Mouse (Mus musculus) CH12.LX (cell line): ENCODE data around the gene Por. TPM values are rescaled to one million over a fixed set of nuclear protein-coding genes. Genes with fewer than 3 reads are reported as not detected.

Source experiments
- DNase-seq: peaks from one replicate; pipeline ENCODE4 v3.0.0-alpha.2; 2013; ENCODE audit errors: extremely low read depth
- H3K27ac ChIP-seq: 2 replicates; pipeline ENCODE4 v1.5.1; 2012; ENCODE audit warnings: low read depth, mild to moderate bottlenecking, control low read depth, moderate library complexity; ENCODE audit not compliant: insufficient read depth
- H3K27me3 ChIP-seq: replicated peaks from 2 replicates; pipeline ENCODE3; 2012; ENCODE audit warnings: inconsistent platforms
- H3K36me3 ChIP-seq, 2 experiments: replicated peaks in 1 of 2; 2 replicates each; pipeline versions ENCODE3 to v1.6.1; 2012; ENCODE audit warnings: inconsistent platforms in 1 of 2, low read length in 1 of 2, mild to moderate bottlenecking in 1 of 2, mixed read lengths in 1 of 2, moderate library complexity in 1 of 2; ENCODE audit not compliant: control insufficient read depth in 1 of 2, insufficient read depth in 1 of 2
- H3K4me1 ChIP-seq, 2 experiments: 2 replicates each; pipeline ENCODE4 v1.6.1; 2012; ENCODE audit warnings: inconsistent platforms in 1 of 2, moderate library complexity in 1 of 2; ENCODE audit not compliant: insufficient read depth in 2 of 2, control insufficient read depth in 1 of 2
- H3K4me2 ChIP-seq: 2 replicates; pipeline ENCODE4 v1.6.1; 2012; ENCODE audit warnings: low read depth, mild to moderate bottlenecking, control low read depth; ENCODE audit not compliant: poor library complexity, insufficient read depth, severe bottlenecking
- H3K4me3 ChIP-seq, 3 experiments: fragments of 150-350 bp in 1 of 3; sonication (generic) in 1 of 3; replicated peaks in 1 of 3; 2 replicates each; pipeline versions ENCODE3 to v1.5.1; 2011 to 2012; ENCODE audit warnings: low read depth in 2 of 3, low read length in 2 of 3, mild to moderate bottlenecking in 2 of 3, moderate library complexity in 2 of 3, control low read depth in 1 of 3, improper control_type of control experiment in 1 of 3, inconsistent platforms in 1 of 3, mixed read lengths in 1 of 3; ENCODE audit not compliant: poor library complexity in 1 of 3
- H3K79me2 ChIP-seq: replicated peaks from 2 replicates; pipeline ENCODE4 v1.6.1; 2012; ENCODE audit warnings: mild to moderate bottlenecking, moderate library complexity; ENCODE audit not compliant: control insufficient read depth, poor library complexity, insufficient read depth, severe bottlenecking; ENCODE audit errors: extremely low read depth
- H3K9ac ChIP-seq: 2 replicates; pipeline ENCODE4 v1.6.1; 2012; ENCODE audit warnings: low read depth, mild to moderate bottlenecking, control low read depth, moderate library complexity; ENCODE audit not compliant: insufficient read depth
- H3K9me3 ChIP-seq: replicated peaks from 2 replicates; pipeline ENCODE3; 2012; ENCODE audit warnings: low read length, inconsistent platforms, mixed read lengths
- BHLHE40 ChIP-seq: IDR thresholded peaks from 2 replicates; pipeline ENCODE4 v1.6.1; 2011; ENCODE audit warnings: mild to moderate bottlenecking, low read depth, low read length, improper control_type of control experiment
- CTCF ChIP-seq, 2 experiments: IDR thresholded peaks in 1 of 2; conservative IDR thresholded peaks in 1 of 2; 2 replicates each; pipeline ENCODE4 v1.5.1; 2011 to 2012; ENCODE audit warnings: low read depth in 2 of 2, low read length in 2 of 2, improper control_type of control experiment in 1 of 2, inconsistent platforms in 1 of 2, mild to moderate bottlenecking in 1 of 2, moderate library complexity in 1 of 2
- ELF1 ChIP-seq: IDR thresholded peaks from 2 replicates; pipeline ENCODE4 v1.6.1; 2014; ENCODE audit warnings: low read depth, mild to moderate bottlenecking, inconsistent platforms, low read length, improper control_type of control experiment
- IRF4 ChIP-seq: IDR thresholded peaks from 2 replicates; pipeline ENCODE4 v1.6.1; 2014; ENCODE audit warnings: low read depth, mild to moderate bottlenecking, inconsistent platforms, low read length, improper control_type of control experiment
- JUND ChIP-seq: conservative IDR thresholded peaks from 2 replicates; pipeline ENCODE4 v1.6.1; 2011; ENCODE audit warnings: low read depth, low read length, improper control_type of control experiment
- MAFK ChIP-seq: IDR thresholded peaks from 2 replicates; pipeline ENCODE4 v1.6.1; 2011; ENCODE audit warnings: low read length, improper control_type of control experiment; ENCODE audit not compliant: insufficient replicate concordance
- MAX ChIP-seq: IDR thresholded peaks from 2 replicates; pipeline ENCODE4 v1.6.1; 2011; ENCODE audit warnings: low read length, improper control_type of control experiment
- MAZ ChIP-seq: IDR thresholded peaks from 2 replicates; pipeline ENCODE4 v1.6.1; 2012; ENCODE audit warnings: low read depth, mild to moderate bottlenecking, inconsistent platforms, low read length, improper control_type of control experiment, moderate library complexity
- NELFE ChIP-seq: IDR thresholded peaks from 2 replicates; pipeline ENCODE4 v1.6.1; 2011; ENCODE audit warnings: low read depth, low read length, improper control_type of control experiment
- PAX5 ChIP-seq: IDR thresholded peaks from 2 replicates; pipeline ENCODE4 v1.6.1; 2012; ENCODE audit warnings: low read length, inconsistent platforms, mixed read lengths
- RCOR1 ChIP-seq: conservative IDR thresholded peaks from 2 replicates; pipeline ENCODE4 v1.6.1; 2012; ENCODE audit warnings: low read depth, mild to moderate bottlenecking, inconsistent platforms, low read length, improper control_type of control experiment
- TCF12 ChIP-seq: IDR thresholded peaks from 2 replicates; pipeline ENCODE4 v1.6.1; 2014; ENCODE audit warnings: low read depth, mild to moderate bottlenecking, inconsistent platforms, low read length, improper control_type of control experiment
- UBTF ChIP-seq: IDR thresholded peaks from 2 replicates; pipeline ENCODE4 v1.6.1; 2012; ENCODE audit warnings: low read depth, mild to moderate bottlenecking, inconsistent platforms, low read length, improper control_type of control experiment, moderate library complexity
- USF1 ChIP-seq: IDR thresholded peaks from 2 replicates; pipeline ENCODE4 v1.6.1; 2014; ENCODE audit warnings: low read depth, mild to moderate bottlenecking, inconsistent platforms, low read length, improper control_type of control experiment
- ZC3H11A ChIP-seq: IDR thresholded peaks from 2 replicates; pipeline ENCODE4 v1.6.1; 2012; ENCODE audit warnings: low read depth, mild to moderate bottlenecking, inconsistent platforms, low read length, improper control_type of control experiment
- ZKSCAN1 ChIP-seq: IDR thresholded peaks from 2 replicates; pipeline ENCODE4 v1.6.1; 2012; ENCODE audit warnings: low read depth, inconsistent platforms, low read length, improper control_type of control experiment, borderline replicate concordance
- ZMIZ1 ChIP-seq: IDR thresholded peaks from 2 replicates; pipeline ENCODE4 v1.6.1; 2012; ENCODE audit warnings: low read depth, mild to moderate bottlenecking, inconsistent platforms, low read length, improper control_type of control experiment
- dilution Hi-C: fragments of 300-500 bp; cut with MboI; formaldehyde crosslinking; loops from 2 replicates; pipeline ENCODE4 v1.14.3; 2020; ENCODE audit warnings: low sequenced_read_pairs; ENCODE audit not compliant: extremely low pct_unique_long_range_greater_than_20kb, extremely low pct_ligation_motif_present
- in situ Hi-C: fragments of 300-500 bp; cut with MboI; formaldehyde crosslinking; loops from 3 replicates; pipeline ENCODE4 v1.14.3; 2019; ENCODE audit warnings: low sequenced_read_pairs, low pct_ligation_motif_present, low pct_unique_long_range_greater_than_20kb, mixed read lengths
- polyA plus RNA-seq: library from polyadenylated mRNA; unstranded; fragments of >175 nt; gene quantifications from 2 replicates; pipeline ENCODE4 v1.2.1, GENCODE M21; 2012; ENCODE audit warnings: low read depth; ENCODE audit not compliant: insufficient read length
- total RNA-seq, 2 experiments: library from RNA; depleted of rRNA; stranded (reverse); fragments of 300-350 nt in 1 of 2; fragments of >200 nt in 1 of 2; gene quantifications; 2 replicates each; pipeline ENCODE4 v1.2.3; 2012 to 2014

The Por gene
- total and polyA plus RNA-seq, 3 experiments: 17.3 to 56.8 (median 41.2) TPM

- TF ChIP-seq NELFE (no peak), USF1 (no peak)
- H3K9ac ChIP-seq: no peak overlapping the region
- H3K9me3 ChIP-seq: no peaks in the 10 kb centered on the region
- in situ Hi-C loops (no loop called here), dilution Hi-C loops (no loop called here)
- H3K4me2 ChIP-seq: no peak overlapping the region
- H3K27me3 ChIP-seq: no peaks in the 10 kb centered on the region
- H3K79me2 ChIP-seq: no peaks in the 10 kb centered on the region
- peaks cover 0 to 17% of the 10 kb centered on the region in 2 experiments; a peak in 2 of 4 replicates for H3K4me1 ChIP-seq
- H3K36me3 ChIP-seq: peaks cover 68 to 99% of the 10 kb centered on the region in 2 experiments
- DNase-seq: no peak
- H3K4me3 ChIP-seq: no peak overlapping the region
- no peak overlapping the region for H3K27ac ChIP-seq
These were observed 60.4 kb downstream of the Por start for GRCm38 (mm10) chr5:135730278-135730677.

DNA sequence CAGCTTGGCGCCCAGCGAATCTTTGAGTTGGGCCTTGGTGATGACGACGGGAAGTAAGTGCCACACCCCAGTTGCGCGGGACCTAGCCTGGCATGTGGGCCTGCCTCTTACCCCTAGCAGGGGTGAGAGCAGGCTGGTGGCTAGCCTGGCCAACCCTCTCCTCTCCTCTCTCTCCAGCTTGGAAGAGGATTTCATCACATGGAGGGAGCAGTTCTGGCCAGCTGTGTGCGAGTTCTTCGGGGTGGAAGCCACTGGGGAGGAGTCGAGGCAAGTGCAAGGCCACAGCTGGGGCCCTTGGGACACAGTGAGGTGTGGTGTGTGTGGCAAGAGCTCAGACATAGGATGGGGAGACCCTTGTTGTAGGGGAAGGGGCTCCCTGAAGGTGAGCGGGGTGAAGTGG is 61.1 kb downstream of the Por start:
- in situ Hi-C loops: no loop called here
- no peaks in the 10 kb centered on the region for H3K79me2 ChIP-seq
- dilution Hi-C loops: no loop called here
- TF ChIP-seq USF1: no peak
- TF ChIP-seq UBTF: no peak
- TF ChIP-seq ZC3H11A: no peak
- TF ChIP-seq ZMIZ1: no peak
- TF ChIP-seq CTCF (conservative IDR thresholded peaks at IDR 0.05 in 1 of 2, IDR thresholded peaks at IDR 0.05 in 1 of 2; ENCODE audit: low read depth in 2 of 2, low read length in 2 of 2): no peak
- no peak for TF ChIP-seq MAX
- TF ChIP-seq TCF12: no peak
- TF ChIP-seq PAX5: no peak
- TF ChIP-seq MAZ: no peak
- TF ChIP-seq RCOR1: no peak
- no peak for TF ChIP-seq ELF1
- no peak for TF ChIP-seq BHLHE40
- TF ChIP-seq JUND: no peak
- TF ChIP-seq ZKSCAN1: no peak
- no peak for TF ChIP-seq MAFK
- no peak for TF ChIP-seq IRF4
- H3K9ac ChIP-seq: no peak overlapping the region
- peaks cover 0 to 16% of the 10 kb centered on the region in 2 experiments; a peak in 1 of 4 replicates for H3K4me1 ChIP-seq
- H3K4me2 ChIP-seq: no peak overlapping the region
- no peaks in the 10 kb centered on the region for H3K9me3 ChIP-seq
- no peak for DNase-seq
- no peak overlapping the region for H3K27ac ChIP-seq
- H3K27me3 ChIP-seq: no peaks in the 10 kb centered on the region
- peaks cover 74 to 99% of the 10 kb centered on the region in 2 experiments for H3K36me3 ChIP-seq
- no peak overlapping the region for H3K4me3 ChIP-seq
